Comparison of ENCODE assay signal across 8 mouse cellular contexts in genomic region chr8:122917531-122918392, GRCm38 (mm10).
DNase-seq lines count a peak whose midpoint lies in the region; ATAC-seq and TF ChIP-seq lines count a peak whose summit lies in the region.

No protein-coding gene starts in this region.

- H3K27me3 ChIP-seq in lung, postnatal 0 days (replicated peaks; ENCODE audit: insufficient read depth, low read length), result no peaks in the 10 kb centered on the region

- WGBS in lung, postnatal 0 days, result 52% methylated on average over 11 of the region's 11 CpGs

- H3K4me1 ChIP-seq in lung, postnatal 0 days (ENCODE audit: insufficient read depth, low read depth, low read length), result no peaks in the 10 kb centered on the region; the same call in 1 of the 2 replicates

- H3K4me3 ChIP-seq in lung, postnatal 0 days (ENCODE audit: low read depth, low read length), result no peak overlapping the region

- no peak for TF ChIP-seq CTCF in lung, postnatal 0 days (IDR thresholded peaks at IDR 0.05)

- TF ChIP-seq EP300 in lung, postnatal 0 days (IDR thresholded peaks at IDR 0.05), result no peak

- peak; percentile 78 for ATAC-seq in lung, postnatal 0 days

- no peaks in the 10 kb centered on the region for H3K9me3 ChIP-seq in lung, postnatal 0 days (ENCODE audit: low read length)

- 0 out of 2 replicates have a peak overlapping the region, but pooled peaks have one; percentile 20 for H3K27ac ChIP-seq in lung, postnatal 0 days (ENCODE audit: low read length)

- H3K4me2 ChIP-seq in lung, postnatal 0 days (replicated peaks; ENCODE audit: low read depth, low read length), result no peak overlapping the region

- no peak overlapping the region for H3K9ac ChIP-seq in lung, postnatal 0 days (replicated peaks; ENCODE audit: low read depth)

- H3K36me3 ChIP-seq in lung, postnatal 0 days (ENCODE audit: insufficient read depth, low read length), result peaks cover 6% of the 10 kb centered on the region

- peak; percentile 23 for DNase-seq in embryo, embryonic 11 days
- no peak for DNase-seq in embryo, embryonic 10.5 days (ENCODE audit: low spot score)
- DNase-seq in urinary bladder, postnatal 14 days (ENCODE audit: low spot score), result peak; percentile 33
- DNase-seq in urinary bladder, postnatal 4 days (ENCODE audit: low spot score in 2 of 2), result no peak
- peak; percentile 71 for DNase-seq in heart, postnatal 4 days
- DNase-seq in lung, postnatal 0 days (ENCODE audit: low spot score), result peak; percentile 46
- no peak for DNase-seq in layer of hippocampus, adult 9-11 months
- no peak for DNase-seq in spleen, postnatal 36 days (ENCODE audit: low spot score in 2 of 2)

Comparison
In these comparisons a context has a peak if more than half of its experiments do, and no peak if none do; other contexts are left out.
1. DNase-seq: peak in embryo, embryonic 11 days (single experiment), urinary bladder, postnatal 14 days (single experiment), heart, postnatal 4 days (single experiment) and lung, postnatal 0 days (single experiment); none in embryo, embryonic 10.5 days (single experiment), urinary bladder, postnatal 4 days (0 of 2), layer of hippocampus, adult 9-11 months (single experiment) and spleen, postnatal 36 days (0 of 2).